Mouse (Mus musculus) liver, embryonic 16.5 days (tissue): ENCODE measurements at regions not wholly inside any gene's neighbourhood (a gene's known extent, or its start where the extent isn't known, plus 50 kb on each side); places are given as distances from the start of the nearest gene placed in this dataset.
A peak's percentile ranks its signal among the peaks of the same experiment; 100 is the strongest.

Source experiments
- ATAC-seq: fragments of 200-750 bp; cut with Nextera tagmentation; 2 replicates; pipeline ENCODE4 v1.8.0; 2017; ENCODE audit warnings: low read depth, mild to moderate bottlenecking, moderate number of reproducible peaks, moderate library complexity
- H3K27ac ChIP-seq: fragments of 300-500 bp; sonication (generic); 2 replicates; pipeline ENCODE4 v1.5.1; 2014; ENCODE audit warnings: mild to moderate bottlenecking, low read length
- H3K27me3 ChIP-seq: fragments of 300-500 bp; sonication (generic); 2 replicates; pipeline ENCODE4 v1.6.1; 2014; ENCODE audit warnings: low read depth, low read length, mixed read lengths; ENCODE audit not compliant: control insufficient read depth, insufficient read depth
- H3K36me3 ChIP-seq: fragments of 300-500 bp; sonication (generic); 2 replicates; pipeline ENCODE4 v1.6.1; 2014; ENCODE audit warnings: mild to moderate bottlenecking; ENCODE audit not compliant: control insufficient read depth, insufficient read depth
- H3K4me1 ChIP-seq: fragments of 300-500 bp; sonication (generic); 2 replicates; pipeline ENCODE4 v1.6.1; 2014; ENCODE audit warnings: low read depth, low read length, mixed read lengths; ENCODE audit not compliant: control insufficient read depth
- H3K4me2 ChIP-seq: fragments of 300-500 bp; sonication (generic); 2 replicates; pipeline ENCODE4 v1.6.1; 2014; ENCODE audit warnings: low read depth, low read length, mixed read lengths
- H3K4me3 ChIP-seq: fragments of 300-500 bp; sonication (generic); 2 replicates; pipeline ENCODE4 v1.5.1; 2014; ENCODE audit warnings: low read depth, mild to moderate bottlenecking, low read length
- H3K9ac ChIP-seq: fragments of 300-500 bp; sonication (generic); 2 replicates; pipeline ENCODE4 v1.6.1; 2014; ENCODE audit warnings: low read depth, low read length
- H3K9me3 ChIP-seq: fragments of 300-500 bp; sonication (generic); replicated peaks from 2 replicates; pipeline ENCODE4 v1.6.1; 2016; ENCODE audit warnings: low read length; ENCODE audit not compliant: control insufficient read depth
- WGBS: fragments of 180-500 bp; shearing (Covaris S2); extraction: QIAGEN DNeasy Blood & Tissue Kit; methylation state at CpG from one replicate; pipeline ENCODE4 v1.1.7; 2014; ENCODE audit not compliant: insufficient replicate concordance; 5-methylcytosine and 5-hydroxymethylcytosine counted together

GRCm38 (mm10) chr13:93992961-93993360 lies 64.6 kb upstream of the Lhfpl2 start:
- ATAC-seq: no peak
- 62% methylated on average over 4 of the region's 4 CpGs for WGBS
- no peaks in the 10 kb centered on the region for H3K27me3 ChIP-seq
- H3K4me2 ChIP-seq: no peak overlapping the region
- H3K9me3 ChIP-seq: no peaks in the 10 kb centered on the region
- no peak overlapping the region for H3K9ac ChIP-seq
- no peaks in the 10 kb centered on the region for H3K4me1 ChIP-seq
- H3K27ac ChIP-seq: no peak overlapping the region
- no peak overlapping the region for H3K4me3 ChIP-seq
- H3K36me3 ChIP-seq: no peaks in the 10 kb centered on the region

- no peak for ATAC-seq
- H3K36me3 ChIP-seq: no peaks in the 10 kb centered on the region
- H3K27ac ChIP-seq: peak overlapping the region; percentile 51
- H3K9me3 ChIP-seq: no peaks in the 10 kb centered on the region
- no peaks in the 10 kb centered on the region for H3K4me1 ChIP-seq
- no peak overlapping the region for H3K4me3 ChIP-seq
- WGBS: 56% methylated on average over 3 of the region's 3 CpGs
- H3K27me3 ChIP-seq: no peaks in the 10 kb centered on the region
- H3K4me2 ChIP-seq: no peak overlapping the region
- H3K9ac ChIP-seq: no peak overlapping the region
Measured at GRCm38 (mm10) chr13:93995423-93995822, 62.2 kb upstream of the Lhfpl2 start.

GRCm38 (mm10) chr13:93996535-93997382 lies 60.8 kb upstream of the Lhfpl2 start:
- 48% methylated on average over 10 of the region's 10 CpGs for WGBS

GRCm38 (mm10) chr13:93997981-93998380 lies 59.6 kb upstream of the Lhfpl2 start:
- H3K9me3 ChIP-seq: no peaks in the 10 kb centered on the region
- H3K4me1 ChIP-seq: no peaks in the 10 kb centered on the region
- H3K27me3 ChIP-seq: no peaks in the 10 kb centered on the region
- 60% methylated on average over 6 of the region's 6 CpGs for WGBS
- no peak overlapping the region for H3K9ac ChIP-seq
- H3K36me3 ChIP-seq: no peaks in the 10 kb centered on the region
- no peak for ATAC-seq
- no peak overlapping the region for H3K4me2 ChIP-seq
- no peak overlapping the region for H3K27ac ChIP-seq
- H3K4me3 ChIP-seq: no peak overlapping the region

More at GRCm38 (mm10) chr13:93996535-93997382, 60.8 kb upstream of the Lhfpl2 start:
- Histone ChIP-seq H3K27me3 (no peaks in the 10 kb centered on the region), H3K9me3 (no peaks in the 10 kb centered on the region), H3K4me1 (no peaks in the 10 kb centered on the region), H3K27ac (peak overlapping the region; percentile 21; the same call in 1 of the 2 replicates), H3K9ac (no peak overlapping the region), H3K36me3 (no peaks in the 10 kb centered on the region), H3K4me3 (no peak overlapping the region), H3K4me2 (no peak overlapping the region)
- 0 out of 2 replicates have a peak, but pooled peaks have one; percentile 13 for ATAC-seq

GRCm38 (mm10) chr13:93998406-93998805 lies 59.2 kb upstream of the Lhfpl2 start:
- Histone ChIP-seq H3K4me1 (no peaks in the 10 kb centered on the region), H3K4me3 (no peak overlapping the region), H3K9ac (no peak overlapping the region), H3K4me2 (no peak overlapping the region), H3K27ac (no peak overlapping the region), H3K9me3 (no peaks in the 10 kb centered on the region), H3K27me3 (no peaks in the 10 kb centered on the region), H3K36me3 (no peaks in the 10 kb centered on the region)
- no peak for ATAC-seq
- WGBS: 56% methylated on average over 1 of the region's 1 CpGs

GRCm38 (mm10) chr13:94003816-94004215 lies 53.8 kb upstream of the Lhfpl2 start:
- no peaks in the 10 kb centered on the region for H3K4me1 ChIP-seq
- H3K4me2 ChIP-seq: no peak overlapping the region
- H3K36me3 ChIP-seq: no peaks in the 10 kb centered on the region
- ATAC-seq: no peak
- WGBS: 61% methylated on average over 5 of the region's 5 CpGs
- no peak overlapping the region for H3K27ac ChIP-seq
- no peak overlapping the region for H3K4me3 ChIP-seq
- H3K9ac ChIP-seq: no peak overlapping the region
- no peaks in the 10 kb centered on the region for H3K9me3 ChIP-seq
- H3K27me3 ChIP-seq: no peaks in the 10 kb centered on the region

- Histone ChIP-seq H3K27me3 (no peaks in the 10 kb centered on the region), H3K4me3 (no peak overlapping the region), H3K36me3 (no peaks in the 10 kb centered on the region), H3K4me2 (no peak overlapping the region), H3K9me3 (no peaks in the 10 kb centered on the region), H3K4me1 (no peaks in the 10 kb centered on the region), H3K27ac (no peak overlapping the region), H3K9ac (no peak overlapping the region)
- WGBS: 64% methylated on average over 3 of the region's 3 CpGs
- no peak for ATAC-seq
Measured at GRCm38 (mm10) chr13:94004417-94004816, 53.2 kb upstream of the Lhfpl2 start.

- H3K4me3 ChIP-seq: no peak overlapping the region
- H3K9ac ChIP-seq: no peak overlapping the region
- H3K27me3 ChIP-seq: no peaks in the 10 kb centered on the region
- no peak overlapping the region for H3K27ac ChIP-seq
- H3K4me2 ChIP-seq: no peak overlapping the region
- 26% methylated on average over 3 of the region's 3 CpGs for WGBS
- H3K36me3 ChIP-seq: no peaks in the 10 kb centered on the region
- H3K9me3 ChIP-seq: no peaks in the 10 kb centered on the region
- no peak for ATAC-seq
- H3K4me1 ChIP-seq: no peaks in the 10 kb centered on the region
Measured at GRCm38 (mm10) chr13:94005880-94006279, 51.7 kb upstream of the Lhfpl2 start.
